Mouse (Mus musculus) retina, adult 2 months (tissue): ENCODE measurements around the gene Hoxd13.
A peak's percentile ranks its signal among the peaks of the same experiment; 100 is the strongest.

Experiments used
- DNase-seq: peaks from one replicate; pipeline ENCODE4 v3.0.0-alpha.2; 2012; ENCODE audit warnings: low read depth, low spot score

The Hoxd13 gene

DNA sequence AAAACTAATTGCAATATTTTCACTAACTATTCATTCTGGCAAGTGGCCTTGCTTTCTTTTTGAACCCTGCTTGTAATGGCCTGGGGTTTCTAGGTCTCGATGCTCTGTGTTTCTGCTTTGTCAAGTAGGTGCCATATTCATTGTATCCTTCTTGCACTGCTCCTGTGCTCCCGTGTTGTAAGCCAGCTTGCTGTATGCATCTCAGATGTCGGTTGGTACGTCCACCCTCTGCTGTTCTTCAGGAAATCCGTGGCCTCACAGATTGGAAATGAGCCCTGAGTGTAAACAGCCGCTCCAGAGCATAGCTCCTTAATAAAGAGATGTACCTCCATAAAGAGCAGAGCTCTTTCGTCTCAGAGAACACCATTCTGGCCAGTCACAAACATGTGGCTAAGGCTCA, 39.5 kb downstream of the Hoxd13 start:
- no peak for DNase-seq

DNA sequence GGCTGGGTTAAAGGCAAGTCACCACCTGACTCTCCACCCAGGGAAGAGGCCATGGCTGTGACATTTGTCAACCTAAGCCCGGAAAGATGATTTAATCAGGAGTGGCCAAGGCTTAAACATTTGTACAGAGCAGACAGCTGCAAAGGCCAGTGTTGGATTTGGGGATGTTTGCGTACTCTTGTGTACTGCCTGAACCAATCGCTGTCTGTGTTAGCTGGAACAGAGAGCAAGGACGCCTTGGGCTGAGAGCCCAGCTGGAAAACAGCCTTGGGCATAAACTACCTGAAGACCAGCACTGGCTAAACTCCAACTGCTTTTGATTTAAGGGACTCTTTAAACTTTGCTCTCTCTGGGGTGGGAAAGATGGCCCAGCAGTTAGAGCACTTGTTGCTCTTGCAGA, 40.6 kb downstream of the Hoxd13 start:
- no peak for DNase-seq

GRCm38 (mm10) chr2:74709465-74710419, 41.6 kb downstream of the Hoxd13 start:
- DNase-seq: no peak

DNA sequence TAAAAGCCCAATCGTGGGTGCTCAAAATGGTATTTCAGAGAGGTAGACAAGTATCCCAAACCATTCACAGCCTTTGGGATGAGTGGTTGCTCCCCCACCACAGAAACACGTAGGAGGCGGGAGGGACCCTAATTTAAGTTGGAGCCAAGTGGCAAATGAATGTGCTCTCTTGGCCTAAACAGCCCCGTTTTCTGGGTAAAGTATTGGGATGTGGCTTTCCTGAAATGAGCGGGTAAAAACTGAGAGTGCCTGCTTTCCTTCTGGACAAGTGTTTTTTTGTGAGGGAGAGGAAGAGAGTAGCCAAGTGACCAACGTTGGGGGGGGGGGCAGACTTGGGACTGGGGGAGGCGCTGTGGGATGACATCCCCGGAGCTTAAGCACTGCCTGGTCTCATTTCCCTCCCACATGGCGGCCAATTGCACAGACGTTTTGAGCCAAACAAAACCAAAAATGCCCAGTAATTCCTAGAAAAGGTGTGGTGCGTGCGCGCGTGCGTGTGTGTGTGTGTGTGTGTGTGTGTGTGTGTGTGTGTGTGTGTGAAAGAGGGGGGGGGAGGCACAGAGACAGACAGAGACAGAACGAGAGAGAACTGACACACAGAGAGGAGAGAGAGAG, 42.9 kb downstream of the Hoxd13 start:
- DNase-seq: no peak

GRCm38 (mm10) chr2:74711721-74712621, 43.9 kb downstream of the Hoxd13 start, which contains the start of the genes Hoxd3 and Hoxd4:
Hoxd3 (plus strand) TSS chr2:74711927.
Hoxd4 (plus strand) TSS chr2:74711929.
- DNase-seq: no peak

GRCm38 (mm10) chr2:74713239-74714150, 45.4 kb downstream of the Hoxd13 start:
- no peak for DNase-seq

DNA sequence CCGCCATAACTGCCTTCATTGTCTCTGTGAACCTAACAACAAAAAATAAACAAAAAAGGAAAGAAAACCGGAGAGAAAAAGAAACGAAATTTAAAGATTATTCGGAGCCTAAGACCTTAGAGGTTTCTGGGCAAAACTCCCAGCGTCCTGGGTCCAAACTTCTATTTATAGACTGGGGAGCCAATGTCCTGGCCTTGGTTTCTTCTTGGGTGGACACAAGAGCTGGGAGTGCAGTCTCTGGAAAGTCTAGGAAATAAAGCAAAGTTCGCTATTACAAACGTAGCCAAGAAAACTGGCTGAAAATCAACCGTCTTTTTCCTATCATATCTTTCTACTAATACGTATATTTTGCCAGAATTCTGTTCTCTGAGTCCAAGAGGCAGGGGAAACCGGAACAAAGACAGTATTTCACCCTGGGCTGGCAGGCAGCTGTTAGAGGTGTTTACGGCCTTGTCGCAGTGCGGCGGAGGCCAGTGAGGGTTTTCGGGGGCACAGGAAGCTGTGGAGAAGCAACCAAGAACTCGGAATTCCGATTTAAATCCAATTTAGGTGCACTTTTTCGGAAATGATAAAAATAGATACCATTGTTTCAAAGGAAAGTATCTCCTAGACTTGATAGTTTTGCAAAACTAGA, 46.2 kb downstream of the Hoxd13 start:
- no peak for DNase-seq

GRCm38 (mm10) chr2:74714881-74715280, 46.8 kb downstream of the Hoxd13 start:
- no peak for DNase-seq

DNA sequence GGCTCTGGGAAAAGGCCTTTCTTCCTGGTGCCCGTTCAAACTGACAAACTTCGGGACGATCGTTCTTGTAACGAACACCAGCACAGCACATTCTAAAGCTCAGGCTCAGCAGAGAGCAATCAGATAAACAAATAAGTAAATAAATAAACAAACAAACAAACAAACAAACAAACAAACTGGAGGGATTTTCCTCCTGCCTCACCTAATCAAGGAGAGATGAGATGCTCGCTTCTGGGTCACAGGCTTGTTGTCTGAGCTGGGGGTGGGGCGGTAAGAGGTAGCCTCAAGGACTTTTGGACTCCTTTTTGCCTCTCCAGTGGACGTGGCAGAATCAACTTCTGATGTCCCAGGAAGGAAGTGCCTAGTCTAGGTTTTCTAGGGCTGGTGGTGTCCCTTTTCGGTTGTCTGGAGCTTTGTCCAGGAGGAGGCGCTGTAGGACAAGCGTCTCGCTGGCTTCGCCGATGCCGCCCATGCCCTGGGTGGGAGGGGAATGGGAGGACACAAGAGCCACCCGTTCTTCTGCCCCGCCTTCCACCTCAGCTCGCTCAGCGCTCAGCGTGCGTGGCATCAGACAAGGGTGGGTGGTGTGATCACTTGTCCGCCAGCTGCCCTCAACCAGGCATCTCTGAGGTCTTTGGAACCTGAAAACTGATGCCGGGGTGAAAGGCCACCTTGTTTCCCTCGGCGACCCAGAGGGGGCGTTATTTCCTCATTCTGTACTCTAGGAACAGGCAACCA, 47.6 kb downstream of the Hoxd13 start:
- DNase-seq: peak; percentile 30

DNA sequence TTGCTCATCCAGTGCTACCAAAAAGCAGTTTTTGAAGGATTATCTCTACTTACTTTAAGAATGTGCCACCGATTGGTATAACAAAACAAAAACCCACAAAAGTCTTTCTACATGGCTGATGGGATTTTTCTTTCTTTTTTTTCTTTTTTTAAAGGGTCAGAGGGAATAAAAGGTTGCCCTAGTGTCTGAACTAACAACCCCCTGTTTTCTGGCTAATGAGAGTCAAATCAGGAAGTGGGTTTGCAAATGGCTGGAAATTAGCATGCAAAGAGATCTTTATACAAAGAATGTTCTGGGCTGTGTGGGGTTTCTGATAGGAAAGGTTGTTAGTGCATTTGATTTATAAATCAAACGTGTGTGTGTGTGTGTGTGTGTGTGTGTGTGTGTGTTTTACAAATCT, 52.3 kb downstream of the Hoxd13 start:
- DNase-seq: no peak

- no peak for DNase-seq
Observed at GRCm38 (mm10) chr2:74720955-74721491, 52.9 kb downstream of the Hoxd13 start.
